ENCODE assay signal across 20 mouse cellular contexts in the genomic region with DNA sequence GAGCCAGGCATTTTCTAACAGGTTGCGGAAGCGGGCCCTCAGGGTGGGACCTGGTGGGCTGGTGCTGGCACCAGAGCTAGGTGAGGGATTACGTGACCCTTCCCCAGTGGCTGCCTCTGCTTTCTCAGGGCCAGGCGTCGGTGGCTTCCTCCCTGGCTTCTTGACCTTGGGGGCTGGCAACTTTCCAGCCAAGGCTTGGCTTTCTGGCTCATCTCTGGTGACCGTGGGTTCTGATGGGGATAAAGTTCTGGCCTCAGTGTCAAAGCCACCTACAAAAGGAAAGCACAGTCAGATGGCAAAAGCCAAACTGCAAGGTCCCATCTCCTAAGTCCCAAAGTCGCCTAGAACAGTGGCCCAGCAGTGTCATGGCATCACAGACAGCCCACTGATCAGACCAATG. TPM values are rescaled to one million over a fixed set of nuclear protein-coding genes. Genes with fewer than 3 reads are reported as not detected.
"Had no signal": no experiment of that assay in that cellular context is flagged by ENCODE, and none has a peak within 500 bp of the region (broad histone marks: within the 10 kb centered on the region; RNA-seq: fewer than 3 reads in every experiment).

No protein-coding gene starts in this region.

- ATAC-seq: intestine, embryonic 15.5 days; liver, postnatal 0 days; midbrain, embryonic 16.5 days had no signal

- DNase-seq: liver; liver, embryonic 13.5 days; liver, postnatal 0 days; lung, postnatal 14 days; right cerebral cortex, postnatal 14 days; thymus, postnatal 4 days had no signal

- H3K9me3 ChIP-seq: intestine, embryonic 15.5 days; limb, embryonic 12.5 days; liver, embryonic 13.5 days; lung, embryonic 15.5 days; megakaryocyte, embryonic 14.5 days; neural tube, embryonic 13.5 days; stomach, embryonic 15.5 days had no signal

- H3K4me3 ChIP-seq: intestine, embryonic 15.5 days; layer of hippocampus, adult 2 months; limb, embryonic 12.5 days; liver, embryonic 13.5 days; lung, embryonic 15.5 days; neural tube, embryonic 13.5 days; stomach, embryonic 15.5 days had no signal

- H3K9ac ChIP-seq: intestine, embryonic 15.5 days; limb, embryonic 12.5 days; liver, embryonic 13.5 days; liver, postnatal 0 days; lung, embryonic 15.5 days; neural tube, embryonic 13.5 days; stomach, embryonic 15.5 days had no signal

- H3K4me1 ChIP-seq: limb, embryonic 12.5 days; neural tube, embryonic 13.5 days; stomach, embryonic 15.5 days had no signal

- H3K4me2 ChIP-seq: intestine, embryonic 15.5 days; limb, embryonic 12.5 days; liver, embryonic 13.5 days; lung, embryonic 15.5 days; midbrain, embryonic 11.5 days; neural tube, embryonic 13.5 days; stomach, embryonic 15.5 days had no signal

- H3K27me3 ChIP-seq: intestine, embryonic 15.5 days; limb, embryonic 12.5 days; liver, embryonic 13.5 days; lung, embryonic 15.5 days; megakaryocyte, embryonic 14.5 days; neural tube, embryonic 13.5 days; stomach, embryonic 15.5 days had no signal

- H3K27ac ChIP-seq: intestine, embryonic 15.5 days; kidney, postnatal 0 days; layer of hippocampus, adult 2 months; limb, embryonic 12.5 days; liver, embryonic 13.5 days; lung, embryonic 15.5 days; macrophage; neural tube, embryonic 13.5 days; stomach, embryonic 15.5 days had no signal

RNA-seq across cellular contexts. Expression of a gene that starts 17.7 kb away (rescaled TPM):
- total RNA-seq: layer of hippocampus, adult 2 months; layer of hippocampus, postnatal 10 days; left cerebral cortex, postnatal 36 days had no signal
- polyA plus RNA-seq: intestine, embryonic 15.5 days; limb, embryonic 12.5 days; liver, embryonic 13.5 days; liver, postnatal 0 days; lung, embryonic 15.5 days; macrophage; midbrain, embryonic 11.5 days; midbrain, embryonic 16.5 days; neural tube, embryonic 13.5 days; spleen, adult 2 months had no signal
